Mouse (Mus musculus) bone marrow macrophage, adult 2 months (primary cell): ENCODE data around the gene Fgfbp3.

ENCODE experiments used
- CTCF ChIP-seq: IDR thresholded peaks from 2 replicates; pipeline ENCODE4 v1.5.1; 2012; ENCODE audit warnings: low read depth, mild to moderate bottlenecking, low read length, moderate library complexity
- POLR2A ChIP-seq: IDR thresholded peaks from 2 replicates; pipeline ENCODE4 v1.6.1; 2012; ENCODE audit warnings: mild to moderate bottlenecking, low read depth, low read length, borderline replicate concordance

DNA sequence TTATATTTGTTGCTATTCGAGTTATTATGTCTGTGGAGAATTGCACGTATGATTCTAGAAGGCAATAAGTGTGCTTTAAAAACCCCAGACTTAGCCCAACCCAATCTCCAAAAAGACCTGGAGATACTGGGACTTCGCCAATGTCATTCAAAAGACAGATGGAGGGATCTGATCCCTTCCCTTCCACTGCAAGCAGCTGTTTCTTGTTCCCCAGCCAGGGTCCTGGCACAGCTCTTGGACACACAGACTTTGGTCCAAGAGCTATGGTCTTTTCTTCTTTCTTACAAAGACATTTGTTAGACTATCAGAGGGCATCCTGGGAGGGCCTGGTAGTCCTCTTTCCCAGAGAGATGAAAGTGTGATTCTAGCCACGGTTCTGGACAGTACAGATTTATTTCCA, 3.2 kb downstream of the Fgfbp3 start:
- TF ChIP-seq CTCF: no peak
- TF ChIP-seq POLR2A: no peak
